Mouse (Mus musculus): ENCODE measurements around the gene Tcl1b5.

- TF ChIP-seq CTCF (conservative IDR thresholded peaks at IDR 0.05; ENCODE audit: low read length): no peak
- no peak for TF ChIP-seq NANOG (IDR thresholded peaks at IDR 0.05; ENCODE audit: borderline replicate concordance, low read length)
These were observed 30.9 kb downstream of the Tcl1b5 start for GRCm38 (mm10) chr12:105207071-105207470.

Measured in E14TG2a.4 (cell line).